In genomic region chr9:8970240-8970639, GRCm38 (mm10) we compare ENCODE assay signal across 10 mouse cellular contexts. TPM values are rescaled to one million over a fixed set of nuclear protein-coding genes. Genes with fewer than 3 reads are reported as not detected.
DNase-seq lines count a peak whose midpoint lies in the region; TF ChIP-seq lines count a peak whose summit lies in the region.
"Had no signal": no experiment of that assay in that cellular context is flagged by ENCODE, and none has a peak within 500 bp of the region (broad histone marks: within the 10 kb centered on the region; RNA-seq: fewer than 3 reads in every experiment).

No protein-coding gene starts in this region.

- H3K79me2 ChIP-seq in heart, adult 2 months (replicated peaks; ENCODE audit: control insufficient read depth, insufficient read depth, low read length): no peaks in the 10 kb centered on the region

- no peaks in the 10 kb centered on the region for H3K36me3 ChIP-seq in heart, adult 2 months (ENCODE audit: control insufficient read depth, insufficient read depth, low read length)
- no peaks in the 10 kb centered on the region for H3K36me3 ChIP-seq in heart, embryonic 10.5 days

- no peak overlapping the region for H3K27ac ChIP-seq in heart, adult 2 months
- H3K27ac ChIP-seq in heart, embryonic 10.5 days: no peak overlapping the region

- no peak overlapping the region for H3K4me3 ChIP-seq in heart, adult 2 months
- no peak overlapping the region for H3K4me3 ChIP-seq in heart, embryonic 10.5 days
- H3K4me3 ChIP-seq: megakaryocyte, embryonic 14.5 days had no signal

- no peak for TF ChIP-seq CTCF in heart, adult 2 months (IDR thresholded peaks at IDR 0.05)

- no peak for TF ChIP-seq EP300 in heart, adult 2 months (IDR thresholded peaks at IDR 0.05; ENCODE audit: insufficient read depth, low read depth, low read length)

- intact Hi-C loops in heart, adult 2 months (cut with DNase I): no loop called here

- no peaks in the 10 kb centered on the region for H3K9me3 ChIP-seq in heart, embryonic 10.5 days
- H3K9me3 ChIP-seq: megakaryocyte, embryonic 14.5 days had no signal

- no peak for TF ChIP-seq POLR2A in heart, adult 2 months (IDR thresholded peaks at IDR 0.05; ENCODE audit: insufficient read depth, low read depth, low read length)

- DNase-seq in heart, adult 2 months: peak; percentile 32 to 43
- no peak for DNase-seq in heart, embryonic 10.5 days (ENCODE audit: low spot score)
- peak; percentile 28 for DNase-seq in brain, adult 2 months (ENCODE audit: low read depth, low spot score)
- peak; percentile 32 for DNase-seq in gastrocnemius, postnatal 10 days
- DNase-seq in lung, postnatal 10 days: peak; percentile 70
- DNase-seq in neural tube, embryonic 10.5 days (ENCODE audit: extremely low spot score, low spot score): no peak
- DNase-seq in frontal cortex, postnatal 10 days (ENCODE audit: low spot score in 2 of 2): no peak

- no peaks in the 10 kb centered on the region for H3K27me3 ChIP-seq in heart, adult 2 months (ENCODE audit: control insufficient read depth, insufficient read depth, low read length)
- no peaks in the 10 kb centered on the region for H3K27me3 ChIP-seq in heart, embryonic 10.5 days (ENCODE audit: insufficient read depth, poor library complexity, severe bottlenecking)
- H3K27me3 ChIP-seq: megakaryocyte, embryonic 14.5 days had no signal

- no peaks in the 10 kb centered on the region for H3K4me1 ChIP-seq in heart, adult 2 months (ENCODE audit: control insufficient read depth, insufficient read depth, low read length)
- no peaks in the 10 kb centered on the region for H3K4me1 ChIP-seq in heart, embryonic 10.5 days
- H3K4me1 ChIP-seq: megakaryocyte, embryonic 14.5 days had no signal

- 57% methylated on average over 7 of the region's 7 CpGs for WGBS in heart, adult 2 months
- 71% methylated on average over 7 of the region's 7 CpGs for WGBS in heart, embryonic 10.5 days

- no peak overlapping the region for H3K9ac ChIP-seq in heart, adult 2 months (ENCODE audit: low read depth, low read length)

RNA-seq across cellular contexts. Expression of gene Gm16485, which starts 1.4 kb away (rescaled TPM):
- not detected for total RNA-seq in heart, adult 2 months (2021)
- polyA plus RNA-seq in heart, adult 2 months (2012; rRNA removed): 0.03 TPM in 1 of 2 replicates, not detected in the other
- polyA plus RNA-seq in heart, embryonic 10.5 days (2016; fragmentation: Nextera tagmentation; extraction: Ambion mirVana): not detected in 2 replicates
- total RNA-seq in gastrocnemius, postnatal 10 days (2021): not detected
- total RNA-seq: ES-E14; neutrophil, adult 5-6 weeks had no signal

Comparison
In these comparisons a context has a peak if more than half of its experiments do, and no peak if none do; other contexts are left out.
1. DNase-seq: peak in heart, adult 2 months (2 of 2), brain, adult 2 months (single experiment), gastrocnemius, postnatal 10 days (single experiment) and lung, postnatal 10 days (single experiment); none in heart, embryonic 10.5 days (single experiment), neural tube, embryonic 10.5 days (single experiment) and frontal cortex, postnatal 10 days (0 of 2).